Mouse (Mus musculus): ENCODE data around the gene Mef2c.

DNA sequence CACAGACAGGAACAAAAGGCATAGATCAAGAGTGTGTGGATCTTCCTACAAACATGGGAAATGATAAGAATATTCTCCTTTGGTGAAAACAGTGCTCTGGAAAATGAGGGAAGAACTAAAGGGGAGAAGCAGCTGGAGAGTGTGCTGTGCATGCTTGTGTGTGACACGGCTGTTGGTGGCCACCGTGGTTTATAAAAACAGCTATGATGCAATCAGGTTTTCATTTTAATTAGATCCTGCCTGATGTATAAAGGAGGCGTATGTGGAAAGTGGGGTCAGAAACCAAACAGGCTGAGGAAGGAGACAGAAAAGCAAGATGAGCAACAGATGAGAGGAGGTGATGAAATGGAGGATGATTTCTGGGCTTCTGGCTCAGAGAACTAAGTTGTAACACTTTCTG, 112.0 kb downstream of the Mef2c start:
- TF ChIP-seq MYC (IDR thresholded peaks at IDR 0.05; ENCODE audit: low read depth, low read length) (no peak), POLR2A (IDR thresholded peaks at IDR 0.05; ENCODE audit: low read depth, low read length) (no peak), MXI1 (IDR thresholded peaks at IDR 0.05; ENCODE audit: low read depth, low read length) (no peak), CTCF (conservative IDR thresholded peaks at IDR 0.05 in 1 of 2, IDR thresholded peaks at IDR 0.05 in 1 of 2; ENCODE audit: low read depth in 2 of 2, low read length in 2 of 2) (no peak)

All from CH12.LX (cell line).